Mouse (Mus musculus) ES-CJ7 (cell line): ENCODE data around the gene Gas7.
A peak's percentile ranks its signal among the peaks of the same experiment; 100 is the strongest.

Experiments
- DNase-seq: peaks from one replicate; pipeline ENCODE4 v3.0.0; 2011; ENCODE audit warnings: low read depth, low spot score

The Gas7 gene

DNA sequence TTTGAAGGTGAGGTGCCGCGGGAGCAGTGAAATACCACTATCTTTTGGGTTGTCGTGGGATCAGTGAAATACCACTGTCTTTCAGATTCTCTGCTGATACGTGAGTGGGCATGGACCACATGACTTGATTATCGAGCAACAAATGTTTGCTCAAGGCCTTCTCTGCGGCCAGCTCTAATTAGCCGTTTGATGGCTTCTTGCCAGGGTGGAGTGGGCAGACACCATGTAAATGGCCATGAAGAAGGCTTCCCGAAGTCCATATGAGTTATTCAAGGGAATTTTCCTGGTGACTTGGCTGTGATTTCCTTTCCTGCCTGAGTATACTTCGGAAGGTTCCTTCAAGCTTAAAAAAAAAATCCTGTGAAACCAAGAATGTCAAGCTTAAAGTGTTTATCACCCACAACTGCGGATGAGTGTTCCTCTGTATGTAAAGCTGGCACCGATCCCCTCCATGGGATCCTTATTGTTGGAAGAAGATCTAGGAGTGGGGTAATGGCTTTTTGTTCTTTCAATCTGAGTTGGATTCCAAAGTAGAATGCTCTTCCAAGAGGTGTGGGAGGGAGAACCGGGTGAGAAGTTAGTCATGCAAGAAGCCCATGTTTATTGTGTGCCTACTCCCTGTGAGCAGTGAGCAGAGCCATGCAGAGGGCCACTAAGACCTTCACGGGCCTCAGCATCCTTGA is 161.5 kb downstream of the Gas7 start:
- DNase-seq = no peak

GRCm38 (mm10) chr11:67622340-67622739 is 167.1 kb downstream of the Gas7 start:
- no peak for DNase-seq

DNA sequence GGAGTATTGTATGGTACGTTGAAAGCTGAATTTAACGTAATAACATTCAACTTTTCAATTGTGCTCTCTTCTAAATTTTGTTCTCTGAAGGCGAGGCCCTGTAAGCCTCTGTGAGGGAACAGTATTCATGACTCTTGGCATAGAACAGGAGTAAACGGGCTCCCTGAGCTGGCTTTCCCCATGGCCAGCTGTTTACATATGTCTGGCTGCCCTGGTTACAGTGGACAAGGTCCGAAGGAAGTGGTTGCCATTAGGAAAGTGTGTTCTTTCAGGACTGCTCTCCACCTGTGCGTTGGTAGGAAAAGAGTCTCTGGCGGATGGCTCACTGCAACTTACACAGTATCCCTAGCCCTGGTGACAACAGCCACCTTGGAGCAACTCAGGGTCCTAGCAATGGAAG is 171.9 kb downstream of the Gas7 start:
- DNase-seq = no peak

DNA sequence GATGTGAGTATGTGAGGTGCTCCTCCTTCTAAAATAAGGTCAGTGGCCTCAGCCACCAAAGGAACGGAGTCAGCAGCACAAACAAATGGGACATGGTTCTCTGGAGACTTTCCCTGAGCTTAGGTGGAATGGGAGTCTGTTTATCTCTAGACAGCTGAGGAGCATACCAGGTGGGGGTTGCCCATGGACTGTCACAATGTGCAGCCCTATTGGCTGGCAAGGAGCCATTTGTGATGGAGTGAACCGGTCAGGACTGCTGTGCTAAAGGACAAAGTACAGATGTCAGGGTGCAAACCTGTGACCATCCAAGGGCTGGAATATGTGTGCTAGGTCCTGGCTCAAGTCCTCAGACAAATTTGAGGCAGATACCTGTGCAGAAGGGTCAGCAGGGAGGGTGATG is 173.3 kb downstream of the Gas7 start:
- DNase-seq = no peak

- DNase-seq = no peak
These were observed 177.7 kb downstream of the Gas7 start for GRCm38 (mm10) chr11:67632906-67633305.

GRCm38 (mm10) chr11:67633620-67634229 is 178.5 kb downstream of the Gas7 start:
- no peak for DNase-seq

- no peak for DNase-seq
These were observed 181.0 kb downstream of the Gas7 start for GRCm38 (mm10) chr11:67636201-67636600.

DNA sequence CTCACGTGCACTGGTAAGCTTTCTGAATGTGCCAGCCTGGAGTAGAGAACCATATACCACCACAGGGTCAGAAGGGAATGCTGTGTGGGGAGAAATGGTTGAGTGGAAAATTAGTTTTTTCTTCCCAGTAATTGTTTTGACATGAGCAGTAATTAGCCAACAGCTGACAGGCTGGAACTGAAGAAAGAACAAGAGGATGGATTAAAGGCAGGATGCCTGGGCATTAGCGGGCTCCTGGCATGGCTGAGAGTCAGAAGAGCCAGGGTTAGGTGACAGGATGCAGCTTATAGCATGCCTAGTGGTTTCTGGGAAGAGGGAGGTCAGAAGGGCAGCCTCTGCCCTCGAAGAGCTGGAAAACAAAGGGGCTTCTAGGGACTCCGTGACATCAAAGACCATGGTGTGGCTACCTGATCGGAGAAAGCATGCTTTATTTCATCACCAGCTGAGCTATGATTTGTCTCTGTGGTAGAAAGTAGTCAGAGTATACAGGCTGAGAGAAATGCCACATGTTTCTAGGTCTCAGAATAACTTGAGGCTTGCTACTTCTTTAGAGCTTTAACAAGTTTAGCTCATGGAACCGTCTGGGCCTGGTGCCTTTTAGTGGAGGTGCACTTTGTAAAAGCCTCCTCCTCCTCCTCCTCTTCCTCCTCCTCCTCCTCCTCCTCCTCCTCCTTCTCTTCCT is 181.8 kb downstream of the Gas7 start:
- no peak for DNase-seq

DNA sequence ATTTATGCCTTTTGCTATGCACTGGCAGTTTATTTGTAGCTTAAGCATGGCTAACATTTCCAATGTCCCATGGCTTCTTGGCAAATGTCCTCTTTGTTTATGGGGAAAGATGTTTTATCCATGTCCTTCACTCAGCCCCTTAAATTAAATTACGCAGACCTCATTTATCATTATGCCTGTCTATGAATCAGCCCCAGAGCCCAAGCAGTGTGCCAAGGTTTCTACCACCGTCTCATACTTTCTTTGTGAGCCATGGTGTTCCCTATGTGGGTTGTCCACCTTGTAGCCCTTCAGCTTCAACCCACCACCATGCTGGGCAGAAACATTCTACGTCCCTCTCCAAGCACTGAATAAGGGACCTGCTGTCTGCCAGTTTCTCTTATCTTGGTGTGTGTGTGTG is 183.2 kb downstream of the Gas7 start:
- DNase-seq = no peak

DNA sequence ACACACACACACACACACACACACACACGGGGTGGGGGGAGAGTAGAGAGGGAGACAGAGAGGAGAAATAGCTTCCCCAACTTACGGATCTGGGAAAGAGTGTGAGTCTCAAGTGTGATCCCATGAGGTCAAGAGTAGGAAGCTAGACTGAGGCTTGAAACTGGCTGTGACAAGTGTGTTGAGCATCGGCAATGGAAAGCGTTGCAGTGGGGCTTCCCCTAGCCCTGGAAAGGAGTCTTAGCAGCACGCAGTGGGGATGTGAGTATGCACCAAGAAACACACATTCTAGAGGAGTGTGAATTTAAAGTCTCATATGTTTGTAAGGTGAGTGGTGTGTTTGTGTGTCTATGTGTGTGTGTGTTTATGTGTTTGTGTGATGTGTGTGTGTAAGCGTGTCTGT is 185.1 kb downstream of the Gas7 start:
- DNase-seq = no peak

DNA sequence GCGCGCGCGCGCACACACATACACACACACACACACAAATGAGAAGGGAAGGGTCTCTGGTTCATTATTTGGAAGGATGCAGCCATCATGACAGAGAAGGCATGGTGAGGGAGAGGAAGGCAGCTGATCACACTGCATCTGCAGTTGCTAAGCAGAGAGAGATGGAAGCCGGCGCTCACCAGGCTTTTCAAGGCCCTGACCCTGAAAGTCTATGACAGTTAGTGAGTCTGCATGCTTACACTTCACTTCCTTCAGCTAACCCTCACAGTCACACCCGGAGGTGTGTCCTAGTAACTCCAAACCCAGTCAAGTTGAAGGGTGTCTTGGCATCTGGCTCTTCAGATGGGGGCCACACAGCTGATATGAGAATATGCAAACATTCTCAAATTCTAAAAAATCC is 187.2 kb downstream of the Gas7 start:
- DNase-seq = no peak

GRCm38 (mm10) chr11:67642835-67643234 is 187.6 kb downstream of the Gas7 start:
- DNase-seq = no peak

GRCm38 (mm10) chr11:67643465-67643864 is 188.2 kb downstream of the Gas7 start:
- no peak for DNase-seq

DNA sequence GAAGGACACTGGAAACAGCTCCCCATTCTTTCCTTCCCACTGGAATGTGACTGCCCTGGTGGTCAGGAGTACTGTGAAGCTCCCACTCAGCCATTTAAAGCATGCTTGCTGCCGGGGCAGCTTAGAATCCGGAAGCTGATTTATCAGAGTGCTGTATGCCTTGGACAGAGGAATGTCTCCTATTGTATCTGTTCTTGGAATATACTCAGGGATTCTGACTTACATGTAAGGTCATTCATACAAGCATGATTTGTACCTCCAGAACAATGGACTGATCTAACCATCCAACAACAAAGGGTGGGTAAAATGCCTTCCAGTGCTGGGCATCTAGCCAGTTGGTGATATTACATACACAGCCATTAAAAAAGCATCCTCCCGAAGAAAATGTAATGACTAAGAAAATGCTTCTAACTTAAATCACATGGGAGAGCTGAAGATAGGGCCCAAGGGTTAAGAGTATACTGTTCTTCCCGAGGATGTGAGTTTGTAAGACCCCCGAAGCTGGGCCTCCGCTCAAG is 189.5 kb downstream of the Gas7 start:
- no peak for DNase-seq

DNA sequence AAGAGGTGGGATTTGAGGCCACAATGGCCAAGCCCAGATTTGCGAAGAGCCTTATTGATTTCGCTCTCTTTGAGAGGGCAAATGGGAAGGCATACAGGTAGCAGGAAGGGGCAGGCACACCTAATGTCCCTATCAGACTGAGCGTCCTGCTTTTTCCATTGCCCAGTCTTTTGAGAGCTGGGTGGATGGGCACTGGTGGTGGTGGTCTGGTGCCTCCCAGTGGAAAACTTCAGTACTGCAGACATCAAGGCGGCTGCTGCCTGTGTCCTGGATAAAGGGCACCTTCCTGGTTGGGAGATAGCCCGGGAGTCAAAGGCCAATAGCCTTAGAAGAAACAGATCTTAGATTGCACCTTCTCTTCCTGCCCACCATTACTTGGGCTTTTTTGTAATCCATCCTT is 192.5 kb downstream of the Gas7 start:
- peak; percentile 63 for DNase-seq

GRCm38 (mm10) chr11:67648651-67649407 is 193.6 kb downstream of the Gas7 start:
- no peak for DNase-seq

DNA sequence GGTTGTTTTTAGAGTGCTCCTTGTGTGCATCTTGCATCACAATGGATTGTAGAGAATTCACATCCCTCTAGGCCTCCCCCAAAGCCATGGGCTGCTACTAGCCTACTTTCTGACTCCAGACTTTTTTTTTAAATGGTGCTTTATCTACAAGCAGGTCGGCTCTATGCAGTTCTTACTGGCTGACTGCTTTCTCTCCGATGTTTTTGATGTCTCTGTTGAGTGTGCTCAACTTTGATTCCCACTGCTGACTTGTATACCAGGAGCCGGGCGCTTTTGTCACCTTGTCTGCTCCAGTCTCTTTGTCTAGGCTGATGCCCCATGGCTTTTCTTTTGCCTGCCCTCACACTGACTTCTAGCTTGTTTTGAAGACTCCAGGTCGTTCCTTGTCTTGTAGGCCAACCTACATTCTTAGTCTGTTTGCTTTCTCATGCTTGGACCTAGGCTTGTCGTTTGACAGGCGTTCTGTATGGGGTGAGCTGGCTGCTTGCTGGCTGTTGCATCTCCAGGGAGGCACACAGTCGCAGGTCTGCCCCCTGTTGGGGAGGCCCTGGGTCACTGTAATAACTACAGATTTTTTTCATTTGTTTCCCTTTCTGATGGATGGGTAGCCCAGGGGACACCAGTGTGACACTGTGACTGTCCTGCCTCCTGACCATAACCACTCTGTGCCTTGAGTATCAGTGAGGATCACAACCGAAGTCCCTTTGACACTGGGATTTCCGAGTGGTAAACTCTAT is 194.9 kb downstream of the Gas7 start:
- peak; percentile 38 for DNase-seq

GRCm38 (mm10) chr11:67651731-67652130 is 196.5 kb downstream of the Gas7 start:
- DNase-seq = no peak

DNA sequence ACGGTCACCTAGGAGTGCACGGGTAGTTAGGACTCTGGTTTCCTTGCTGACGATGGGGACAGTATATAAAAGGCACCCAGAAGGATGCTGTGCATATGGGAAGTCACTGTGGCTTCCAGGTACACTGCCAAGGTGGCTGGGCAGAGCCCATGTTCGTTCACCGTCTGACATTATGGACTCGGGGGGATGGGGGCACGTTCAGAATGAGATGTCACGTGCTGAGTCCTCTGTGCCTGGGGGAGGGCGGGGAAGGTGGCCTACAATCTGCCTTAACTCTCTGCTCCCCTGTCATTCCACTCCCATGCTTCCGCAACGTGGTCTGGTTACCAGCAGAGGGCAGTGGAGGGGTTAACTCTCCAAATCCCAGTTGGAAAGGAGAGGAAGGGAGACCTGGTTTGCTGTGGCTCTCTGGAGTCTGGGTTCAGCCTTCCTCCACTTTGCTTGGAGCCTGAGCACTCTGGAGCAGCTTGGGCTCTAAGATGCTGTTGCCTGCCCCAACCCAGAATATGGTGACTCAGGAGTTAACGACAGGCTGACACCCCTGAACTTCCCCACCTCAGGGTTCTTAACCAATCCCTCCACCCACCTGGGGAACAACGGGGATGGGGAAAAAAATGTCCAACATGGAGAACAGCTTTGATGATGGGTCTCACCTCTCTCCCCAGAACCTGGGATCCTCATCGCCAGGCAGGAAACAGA is 197.1 kb downstream of the Gas7 start:
- DNase-seq = peak; percentile 68

GRCm38 (mm10) chr11:67652893-67653255 is 197.6 kb downstream of the Gas7 start:
- peak; percentile 12 for DNase-seq
